Mouse (Mus musculus) lung, postnatal 0 days (tissue): Measurements from ENCODE around the gene Serinc3.

Source experiments
- CTCF ChIP-seq: IDR thresholded peaks from 2 replicates; pipeline ENCODE4 v1.5.1; 2016; ENCODE audit warnings: antibody characterized with exemption, mild to moderate bottlenecking
- EP300 ChIP-seq: IDR thresholded peaks from 2 replicates; pipeline ENCODE4 v1.6.1; 2016; ENCODE audit warnings: antibody characterized with exemption, mild to moderate bottlenecking, control low read depth

- no peak for TF ChIP-seq CTCF
- TF ChIP-seq EP300: no peak
These were observed 8.9 kb downstream of the Serinc3 start for GRCm38 (mm10) chr2:163636057-163636456.
